Mouse (Mus musculus): ENCODE data around the gene Syngr2.

DNA sequence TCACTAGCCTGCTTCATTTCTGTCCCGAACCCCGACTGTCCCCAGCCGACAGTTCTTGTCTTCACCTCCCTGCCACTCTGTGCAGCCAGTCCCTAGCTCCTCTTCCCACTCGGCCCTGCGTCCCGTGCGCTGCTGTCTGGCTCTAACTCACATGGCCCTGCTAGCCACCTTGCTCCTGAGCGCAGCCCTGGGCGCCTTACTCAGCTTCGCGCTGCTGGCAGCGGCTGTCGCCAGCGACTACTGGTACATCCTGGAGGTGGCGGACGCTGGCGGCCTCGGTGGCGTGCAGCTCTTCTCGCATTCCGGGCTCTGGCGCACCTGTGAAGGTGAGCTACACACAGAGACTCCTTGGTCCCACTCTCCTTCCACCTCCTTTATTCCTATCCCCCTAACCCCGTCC is 51.1 kb downstream of the Syngr2 start, which contains the start of gene Tmem235:
- TF ChIP-seq TAL1 (IDR thresholded peaks at IDR 0.05; ENCODE audit: low read length) (no peak), GATA1 (IDR thresholded peaks at IDR 0.05; ENCODE audit: low read length) (no peak)
